Mouse (Mus musculus) Patski (cell line): ENCODE measurements at regions not wholly inside any gene's neighbourhood (a gene's known extent, or its start where the extent isn't known, plus 50 kb on each side); places are given as distances from the start of the nearest gene placed in this dataset.

Source experiments
- ATAC-seq: fragments of 100-300 bp; one replicate; pipeline ENCODE4 v1.8.0; 2021
- CTCF ChIA-PET: fragments of 350-600 bp; sonication (Branson Sonifier 250); formaldehyde crosslinking; loops from one replicate; lab custom pipeline; 2022; ENCODE audit warnings: inconsistent platforms; lab: Charles Lee
- POLR2A ChIA-PET: fragments of 350-600 bp; sonication (Branson Sonifier 250); formaldehyde crosslinking; loops from one replicate; lab custom pipeline; 2022; ENCODE audit warnings: antibody characterized with exemption, inconsistent platforms; lab: Charles Lee
- DNase-seq: peaks from one replicate; pipeline ENCODE4 v3.0.0-alpha.2; 2011; ENCODE audit warnings: low read depth, low spot score
- H3K27me3 ChIP-seq: fragments of 371-371 bp; one replicate; pipeline ENCODE4 v1.5.1; 2021
- CTCF ChIP-seq: fragments of 100-300 bp; IDR thresholded peaks from one replicate; pipeline ENCODE4 v1.5.1; 2021
- in situ Hi-C: fragments of 300-500 bp; cut with MboI; formaldehyde crosslinking; loops from 3 replicates; pipeline ENCODE4 v1.11.1; 2018; ENCODE audit warnings: low pct_unique_long_range_greater_than_20kb, mixed read lengths

DNA sequence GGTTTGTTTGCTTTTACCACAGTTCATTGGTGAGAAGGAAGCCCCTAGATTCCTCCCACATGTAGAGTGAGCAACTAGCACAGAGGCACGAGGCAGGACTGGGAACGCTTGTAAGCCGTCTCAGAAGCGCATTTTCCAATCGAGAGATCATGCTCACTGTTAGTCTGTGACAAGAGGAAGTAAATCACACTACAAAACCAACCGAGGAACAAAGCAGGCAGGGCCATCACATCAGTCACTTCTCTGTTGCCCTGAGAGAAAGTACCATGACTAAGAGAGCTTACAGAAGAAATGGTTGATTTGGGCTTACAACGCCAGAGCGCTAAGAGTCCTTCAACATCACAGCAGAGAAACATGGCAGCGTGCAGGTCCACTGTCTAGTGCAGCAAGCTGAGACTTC is 131.2 kb downstream of the Basp1 start:
- no peaks in the 10 kb centered on the region for H3K27me3 ChIP-seq
- in situ Hi-C loops, result loop anchor here (5.0 kb wide), 1 partner anchor 120 kb away; no protein-coding TSS in a partner anchor
- TF ChIP-seq CTCF, result no peak
- no peak for DNase-seq
- ChIA-PET CTCF (no interaction called here), POLR2A (interaction anchor here (0.5 kb wide), 1 partner anchor 59 kb away, joined by 3 read pairs; no protein-coding TSS in a partner anchor)
- ATAC-seq, result no peak

DNA sequence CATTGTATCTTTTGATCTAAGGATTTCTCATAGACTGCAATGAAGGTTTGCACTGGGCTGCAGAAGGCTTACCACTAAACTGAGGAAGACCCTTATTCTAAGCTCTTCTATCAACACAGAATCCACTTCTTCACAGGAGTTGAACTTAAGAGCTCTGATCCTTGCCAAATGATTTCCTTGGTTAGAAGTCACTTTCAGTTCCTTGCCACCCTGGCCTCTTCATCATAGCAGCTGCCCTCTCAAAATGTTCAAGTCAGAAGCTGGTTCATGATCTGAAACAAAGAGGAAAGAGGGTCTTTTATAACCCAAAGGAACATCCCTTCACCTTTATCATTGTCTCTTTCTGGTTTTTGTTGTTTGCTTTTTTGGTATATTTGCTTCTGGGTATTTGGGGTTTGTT is 131.6 kb downstream of the Basp1 start:
- H3K27me3 ChIP-seq, result no peaks in the 10 kb centered on the region
- no peak for ATAC-seq
- ChIA-PET POLR2A (no interaction called here), CTCF (interaction anchor here (1.0 kb wide), 1 partner anchor 132 kb away, joined by 3 read pairs; the partner anchor contains the start of gene Basp1)
- in situ Hi-C loops, result loop anchor here (5.0 kb wide), 1 partner anchor 120 kb away; no protein-coding TSS in a partner anchor
- DNase-seq, result no peak
- TF ChIP-seq CTCF, result no peak

GRCm38 (mm10) chr15:25278317-25279156 is 135.0 kb downstream of the Basp1 start:
- ATAC-seq (no peak), DNase-seq (no peak)
- ChIA-PET POLR2A (no interaction called here), CTCF (interaction anchor here (1.3 kb wide), 1 partner anchor 10 kb away, joined by 4 read pairs; no protein-coding TSS in a partner anchor)
- H3K27me3 ChIP-seq, result no peaks in the 10 kb centered on the region
- in situ Hi-C loops, result no loop called here
- no peak for TF ChIP-seq CTCF

DNA sequence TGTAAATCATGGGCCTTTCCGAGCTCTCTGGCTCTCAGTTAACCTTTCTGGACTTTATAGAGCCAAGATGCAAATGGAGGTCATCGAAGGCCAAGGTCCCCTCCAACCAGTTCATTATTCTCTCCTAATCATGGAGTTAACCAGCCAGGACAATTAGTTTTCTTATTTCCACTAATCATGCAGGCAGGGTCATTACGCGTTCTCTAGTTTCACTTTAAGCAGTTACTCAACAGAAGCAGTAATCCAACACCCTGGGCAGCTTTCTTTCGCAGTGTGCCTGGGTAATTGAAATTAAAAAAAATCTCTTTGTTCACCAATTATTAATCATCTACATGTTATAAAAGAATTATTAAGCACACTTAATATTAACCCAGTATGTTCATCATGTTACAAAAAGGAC is 137.3 kb downstream of the Basp1 start:
- in situ Hi-C loops, result no loop called here
- CTCF ChIA-PET, result no interaction called here
- POLR2A ChIA-PET, result no interaction called here
- TF ChIP-seq CTCF, result no peak
- DNase-seq (no peak), ATAC-seq (no peak)
- no peaks in the 10 kb centered on the region for H3K27me3 ChIP-seq

- POLR2A ChIA-PET, result no interaction called here
- DNase-seq (no peak), ATAC-seq (no peak)
- H3K27me3 ChIP-seq, result no peaks in the 10 kb centered on the region
- in situ Hi-C loops, result no loop called here
- CTCF ChIA-PET, result interaction anchor here (1.8 kb wide), 1 partner anchor 12 kb away, joined by 8 read pairs; no protein-coding TSS in a partner anchor
- TF ChIP-seq CTCF, result no peak
These were observed 141.7 kb downstream of the Basp1 start for GRCm38 (mm10) chr15:25271886-25272285.

- H3K27me3 ChIP-seq, result no peaks in the 10 kb centered on the region
- no peak for ATAC-seq
- in situ Hi-C loops, result no loop called here
- DNase-seq, result no peak
- ChIA-PET CTCF (interaction anchor here (1.0 to 2.6 kb wide), 3 partner anchors 10 to 86 kb away, joined by 3 to 9 read pairs (median 8); no protein-coding TSS in a partner anchor), POLR2A (interaction anchor here (0.6 kb wide), 1 partner anchor 143 kb away, joined by 3 read pairs; no protein-coding TSS in a partner anchor)
- no peak for TF ChIP-seq CTCF
These were observed 143.2 kb downstream of the Basp1 start for GRCm38 (mm10) chr15:25270349-25270748.

DNA sequence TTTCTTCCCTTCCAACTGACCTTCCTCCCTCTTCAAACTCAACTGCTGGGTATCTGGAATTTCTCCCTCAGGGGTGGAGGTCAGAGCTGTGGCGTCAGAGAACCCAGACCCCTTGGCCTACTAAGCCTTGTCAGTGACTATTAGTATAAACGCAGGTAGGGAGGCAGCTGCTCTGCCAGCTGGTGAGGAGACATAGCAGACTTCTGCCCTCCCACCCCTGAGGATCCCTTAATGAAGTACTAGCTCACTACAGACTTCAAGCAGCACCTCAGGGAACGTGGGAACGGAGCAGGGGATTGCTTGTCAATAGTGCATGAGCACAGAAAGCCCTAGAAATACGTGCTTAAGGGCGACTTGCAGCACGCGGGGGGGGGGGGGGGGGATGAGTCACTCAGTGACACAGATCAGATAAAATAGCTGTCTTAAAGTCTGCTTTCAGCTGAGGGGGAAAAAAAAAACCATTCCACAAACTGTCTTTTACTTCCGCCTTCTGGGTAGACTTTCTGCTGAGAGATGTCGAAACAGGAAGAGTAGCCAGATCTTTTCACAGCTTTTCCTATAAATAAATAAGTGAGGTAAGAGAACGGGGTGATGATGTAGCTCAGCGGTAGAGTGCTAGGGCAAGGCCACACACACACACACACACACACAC is 144.1 kb downstream of the Basp1 start:
- POLR2A ChIA-PET, result interaction anchor here (0.6 kb wide), 1 partner anchor 143 kb away, joined by 3 read pairs; no protein-coding TSS in a partner anchor
- DNase-seq (peak; percentile 43), ATAC-seq (peak; percentile 65)
- CTCF ChIA-PET, result interaction anchor here (1.0 to 2.6 kb wide), 2 partner anchors 10 to 87 kb away, joined by 3 to 9 read pairs; no protein-coding TSS in a partner anchor
- H3K27me3 ChIP-seq, result no peaks in the 10 kb centered on the region
- no peak for TF ChIP-seq CTCF
- in situ Hi-C loops, result no loop called here

DNA sequence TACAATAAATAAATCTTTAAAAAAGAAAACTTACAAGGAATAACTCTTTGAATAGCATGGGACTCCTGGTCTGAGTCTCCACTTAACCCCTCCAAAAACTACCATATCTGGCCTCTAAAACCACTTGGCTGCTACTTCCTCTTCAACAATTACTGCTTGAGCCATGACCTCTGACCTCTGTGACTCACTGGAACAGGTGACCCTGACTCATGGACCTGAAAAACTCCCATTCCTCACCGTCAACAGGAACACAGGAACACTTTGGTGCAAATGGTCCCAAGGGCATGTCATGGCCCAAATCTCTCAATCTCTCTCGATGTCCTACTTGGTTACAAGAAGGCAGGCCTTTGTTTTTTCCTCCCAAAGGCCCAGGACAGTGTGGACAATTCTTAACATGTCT is 145.1 kb downstream of the Basp1 start:
- no peak for TF ChIP-seq CTCF
- ATAC-seq (no peak), DNase-seq (no peak)
- in situ Hi-C loops, result no loop called here
- POLR2A ChIA-PET, result no interaction called here
- CTCF ChIA-PET, result no interaction called here
- no peaks in the 10 kb centered on the region for H3K27me3 ChIP-seq

DNA sequence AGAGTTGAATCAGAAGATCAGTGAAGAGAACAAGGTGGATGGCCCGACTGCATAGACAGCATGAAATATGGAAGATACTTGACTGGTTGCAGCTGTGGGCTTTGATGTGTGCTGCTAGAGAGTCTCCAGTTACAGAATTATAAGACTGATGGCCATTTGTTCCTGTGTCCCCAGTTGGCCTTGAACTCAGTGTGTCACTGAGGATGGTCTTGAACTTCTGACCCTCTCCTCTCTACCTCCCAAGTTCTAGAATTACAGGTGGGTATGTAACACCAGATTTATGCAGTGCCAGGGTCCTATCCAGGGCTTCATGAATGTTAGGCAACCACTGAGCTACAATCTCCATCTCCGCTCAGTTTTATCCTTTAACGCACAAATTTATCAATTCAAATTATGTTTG is 146.1 kb downstream of the Basp1 start:
- CTCF ChIA-PET, result interaction anchor here (0.9 to 1.3 kb wide), 3 partner anchors 12 to 150 kb away, joined by 3 to 4 read pairs (median 3); no protein-coding TSS in a partner anchor
- DNase-seq (no peak), ATAC-seq (no peak)
- no peak for TF ChIP-seq CTCF
- no peaks in the 10 kb centered on the region for H3K27me3 ChIP-seq
- in situ Hi-C loops, result no loop called here
- POLR2A ChIA-PET, result no interaction called here
